Mouse (Mus musculus) myocyte (in vitro differentiated cells): ENCODE measurements at regions not wholly inside any gene's neighbourhood (a gene's known extent, or its start where the extent isn't known, plus 50 kb on each side); places are given as distances from the start of the nearest gene placed in this dataset.

Source experiments
- CEBPB ChIP-seq: IDR thresholded peaks from 2 replicates; pipeline ENCODE4 v1.6.1; 2011; ENCODE audit warnings: mild to moderate bottlenecking, moderate library complexity; ENCODE audit not compliant: poor library complexity, insufficient read depth, severe bottlenecking
- E2F4 ChIP-seq: IDR thresholded peaks from one replicate; pipeline ENCODE4 v1.6.1; 2011; ENCODE audit warnings: mild to moderate bottlenecking, control low read depth, moderate library complexity; ENCODE audit not compliant: insufficient read depth
- MAX ChIP-seq: IDR thresholded peaks from one replicate; pipeline ENCODE4 v1.6.1; 2011; ENCODE audit warnings: low read depth, mild to moderate bottlenecking, control low read depth
- MYOD1 ChIP-seq, 3 experiments: IDR thresholded peaks; one replicate each; pipeline ENCODE4 v1.6.1; 2011; ENCODE audit warnings: control low read depth in 2 of 3, low read depth in 2 of 3, mild to moderate bottlenecking in 2 of 3, moderate library complexity in 1 of 3; ENCODE audit not compliant: insufficient read length in 2 of 3, control insufficient read depth in 1 of 3
- MYOG ChIP-seq, 3 experiments: IDR thresholded peaks; one replicate each; pipeline ENCODE4 v1.6.1; 2011; ENCODE audit warnings: control low read depth in 2 of 3, low read depth in 2 of 3, mild to moderate bottlenecking in 2 of 3; ENCODE audit not compliant: insufficient read length in 2 of 3, control insufficient read depth in 1 of 3, insufficient read depth in 1 of 3
- POLR2A ChIP-seq: IDR thresholded peaks from one replicate; pipeline ENCODE4 v1.6.1; 2011; ENCODE audit warnings: low read depth, mild to moderate bottlenecking, control low read depth, moderate library complexity; ENCODE audit not compliant: insufficient read length
- POLR2AphosphoS2 ChIP-seq: IDR thresholded peaks from one replicate; pipeline ENCODE4 v1.6.1; 2011; ENCODE audit warnings: low read depth, control low read depth; ENCODE audit not compliant: insufficient read length
- REST ChIP-seq: IDR thresholded peaks from one replicate; pipeline ENCODE4 v1.6.1; 2011; ENCODE audit warnings: mild to moderate bottlenecking, control low read depth, moderate library complexity; ENCODE audit not compliant: insufficient read depth, insufficient read length
- SRF ChIP-seq: IDR thresholded peaks from one replicate; pipeline ENCODE4 v1.6.1; 2011; ENCODE audit warnings: low read depth; ENCODE audit not compliant: control insufficient read depth, insufficient read length
- TCF12 ChIP-seq: IDR thresholded peaks from one replicate; pipeline ENCODE4 v1.6.1; 2011; ENCODE audit warnings: mild to moderate bottlenecking, control low read depth; ENCODE audit not compliant: poor library complexity, insufficient read depth, severe bottlenecking
- TCF3 ChIP-seq: IDR thresholded peaks from one replicate; pipeline ENCODE4 v1.6.1; 2011; ENCODE audit warnings: low read depth, control low read depth; ENCODE audit not compliant: insufficient read length
- USF1 ChIP-seq: IDR thresholded peaks from one replicate; pipeline ENCODE4 v1.6.1; 2011; ENCODE audit warnings: low read depth, mild to moderate bottlenecking, control low read depth, moderate library complexity

DNA sequence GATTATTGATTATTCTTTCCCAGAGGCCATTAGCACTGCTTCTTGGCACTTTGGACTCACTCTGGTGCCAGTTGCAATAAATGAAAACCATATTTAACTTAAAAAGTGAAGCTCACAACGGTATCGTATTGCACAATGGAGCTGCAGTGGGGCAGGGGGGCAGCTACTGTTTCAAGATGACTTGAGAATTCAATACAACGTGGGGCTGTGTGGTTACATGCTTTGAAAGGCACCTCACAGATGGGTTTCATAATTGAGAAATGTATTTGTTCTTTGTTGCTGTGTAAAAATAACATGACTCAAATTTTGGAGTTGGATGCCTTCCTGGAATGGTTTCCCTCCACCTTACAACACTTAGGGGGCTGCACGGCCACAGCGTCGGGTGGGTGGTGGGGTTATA, 62.9 kb upstream of the Olig2 start:
- no peak for TF ChIP-seq POLR2A
- no peak for TF ChIP-seq MYOG (IDR thresholded peaks at IDR 0.05; ENCODE audit: control insufficient read depth in 1 of 3, insufficient read depth in 1 of 3, insufficient read length in 2 of 3, low read depth in 2 of 3)
- no peak for TF ChIP-seq USF1
- no peak for TF ChIP-seq MAX
- no peak for TF ChIP-seq POLR2AphosphoS2
- no peak for TF ChIP-seq TCF12
- no peak for TF ChIP-seq SRF
- no peak for TF ChIP-seq MYOD1 (IDR thresholded peaks at IDR 0.05; ENCODE audit: control insufficient read depth in 1 of 3, insufficient read length in 2 of 3, low read depth in 2 of 3)
- TF ChIP-seq TCF3 = no peak
- no peak for TF ChIP-seq CEBPB
- TF ChIP-seq E2F4 = no peak
- no peak for TF ChIP-seq REST
